Mouse (Mus musculus) liver, embryonic 12.5 days (tissue): ENCODE measurements around the gene Sart3. TPM values are rescaled to one million over a fixed set of nuclear protein-coding genes. Genes with fewer than 3 reads are reported as not detected.
A peak's percentile ranks its signal among the peaks of the same experiment; 100 is the strongest.

Experiments
- ATAC-seq: fragments of 200-750 bp; cut with Nextera tagmentation; 2 replicates; pipeline ENCODE4 v1.8.0; 2017; ENCODE audit warnings: moderate number of reproducible peaks, mild to moderate bottlenecking, moderate library complexity
- H3K27ac ChIP-seq: fragments of 300-500 bp; sonication (generic); 2 replicates; pipeline ENCODE4 v1.5.1; 2016; ENCODE audit warnings: mild to moderate bottlenecking
- H3K27me3 ChIP-seq: fragments of 300-500 bp; sonication (generic); replicated peaks from 2 replicates; pipeline ENCODE4 v1.6.1; 2016; ENCODE audit warnings: mild to moderate bottlenecking, moderate library complexity
- H3K36me3 ChIP-seq: fragments of 300-500 bp; sonication (generic); 2 replicates; pipeline ENCODE4 v1.6.1; 2016; ENCODE audit warnings: mild to moderate bottlenecking, moderate library complexity
- H3K4me1 ChIP-seq: fragments of 300-500 bp; sonication (generic); 2 replicates; pipeline ENCODE4 v1.6.1; 2016
- H3K4me2 ChIP-seq: fragments of 300-500 bp; sonication (generic); 2 replicates; pipeline ENCODE4 v1.6.1; 2016; ENCODE audit warnings: mild to moderate bottlenecking, moderate library complexity
- H3K4me3 ChIP-seq: fragments of 300-500 bp; sonication (generic); 2 replicates; pipeline ENCODE4 v1.5.1; 2016; ENCODE audit warnings: mild to moderate bottlenecking, moderate library complexity
- H3K9ac ChIP-seq: fragments of 300-500 bp; sonication (generic); 2 replicates; pipeline ENCODE4 v1.6.1; 2016; ENCODE audit warnings: mild to moderate bottlenecking, moderate library complexity
- H3K9me3 ChIP-seq: fragments of 300-500 bp; sonication (generic); replicated peaks from 2 replicates; pipeline ENCODE4 v1.6.1; 2016; ENCODE audit warnings: mild to moderate bottlenecking, moderate library complexity
- WGBS: fragments of 180-500 bp; shearing (Covaris S2); methylation state at CpG from one replicate; pipeline ENCODE4 v1.1.7; 2016; ENCODE audit not compliant: insufficient replicate concordance; 5-methylcytosine and 5-hydroxymethylcytosine counted together
- polyA plus RNA-seq: library from polyadenylated mRNA; unstranded; fragments of >200 nt; fragmentation: Nextera tagmentation; extraction: Ambion mirVana; gene quantifications from 2 replicates; pipeline ENCODE4 v1.2.1, GENCODE M21; 2016

Gene Sart3
- polyA plus RNA-seq, 1 experiment from 2014 or later = 40.4 TPM

- Histone ChIP-seq H3K9ac (no peak overlapping the region), H3K27me3 (no peaks in the 10 kb centered on the region), H3K9me3 (no peaks in the 10 kb centered on the region), H3K36me3 (peaks cover 100% of the 10 kb centered on the region), H3K4me1 (no peaks in the 10 kb centered on the region), H3K4me2 (no peak overlapping the region), H3K4me3 (no peak overlapping the region), H3K27ac (no peak overlapping the region)
- ATAC-seq = no peak
- WGBS = 85% methylated on average over 9 of the region's 9 CpGs
These were observed 20.7 kb downstream of the Sart3 start for GRCm38 (mm10) chr5:113751521-113752157.

- no peaks in the 10 kb centered on the region for H3K27me3 ChIP-seq
- no peak overlapping the region for H3K4me2 ChIP-seq
- H3K36me3 ChIP-seq = peaks cover 100% of the 10 kb centered on the region
- H3K27ac ChIP-seq = no peak overlapping the region
- ATAC-seq = no peak
- H3K4me1 ChIP-seq = no peaks in the 10 kb centered on the region
- no peaks in the 10 kb centered on the region for H3K9me3 ChIP-seq
- 87% methylated on average over 13 of the region's 13 CpGs for WGBS
- no peak overlapping the region for H3K9ac ChIP-seq
- H3K4me3 ChIP-seq = no peak overlapping the region
These were observed 23.6 kb downstream of the Sart3 start for GRCm38 (mm10) chr5:113748556-113749331.

GRCm38 (mm10) chr5:113747629-113748028, 24.7 kb downstream of the Sart3 start:
- ATAC-seq = no peak
- no peak overlapping the region for H3K4me3 ChIP-seq
- 92% methylated on average over 5 of the region's 5 CpGs for WGBS

GRCm38 (mm10) chr5:113737607-113738237, 34.6 kb downstream of the Sart3 start:
- ATAC-seq = no peak
- Histone ChIP-seq H3K4me3 (no peak overlapping the region), H3K27ac (no peak overlapping the region), H3K4me1 (peaks cover 26% of the 10 kb centered on the region), H3K36me3 (peaks cover 58% of the 10 kb centered on the region), H3K9ac (no peak overlapping the region), H3K9me3 (no peaks in the 10 kb centered on the region), H3K4me2 (0 out of 2 replicates have a peak overlapping the region, but pooled peaks have one; percentile 93), H3K27me3 (no peaks in the 10 kb centered on the region)
- WGBS = 86% methylated on average over 11 of the region's 11 CpGs

More at GRCm38 (mm10) chr5:113747629-113748028, 24.7 kb downstream of the Sart3 start:
- H3K27ac ChIP-seq = no peak overlapping the region
- no peak overlapping the region for H3K4me2 ChIP-seq
- no peaks in the 10 kb centered on the region for H3K9me3 ChIP-seq
- H3K4me1 ChIP-seq = no peaks in the 10 kb centered on the region
- H3K36me3 ChIP-seq = peaks cover 100% of the 10 kb centered on the region
- no peaks in the 10 kb centered on the region for H3K27me3 ChIP-seq
- no peak overlapping the region for H3K9ac ChIP-seq

- Histone ChIP-seq H3K4me3 (peak overlapping the region; percentile 75), H3K36me3 (peaks cover 47% of the 10 kb centered on the region), H3K4me1 (peaks cover 26% of the 10 kb centered on the region), H3K27me3 (no peaks in the 10 kb centered on the region), H3K27ac (peak overlapping the region; percentile 93), H3K9ac (peak overlapping the region; percentile 75), H3K9me3 (no peaks in the 10 kb centered on the region), H3K4me2 (peak overlapping the region; percentile 93)
- 36% methylated on average over 15 of the region's 15 CpGs for WGBS
- ATAC-seq = no peak
These were observed 35.7 kb downstream of the Sart3 start for GRCm38 (mm10) chr5:113736522-113737164.

GRCm38 (mm10) chr5:113736113-113736502, 36.2 kb downstream of the Sart3 start:
- peaks cover 42% of the 10 kb centered on the region for H3K36me3 ChIP-seq
- peaks cover 26% of the 10 kb centered on the region for H3K4me1 ChIP-seq
- peak overlapping the region; percentile 93 for H3K27ac ChIP-seq
- 7% methylated on average over 10 of the region's 10 CpGs for WGBS
- peak overlapping the region; percentile 93 for H3K4me2 ChIP-seq
- H3K27me3 ChIP-seq = no peaks in the 10 kb centered on the region
- no peaks in the 10 kb centered on the region for H3K9me3 ChIP-seq
- H3K4me3 ChIP-seq = peak overlapping the region; percentile 75
- peak overlapping the region; percentile 75 for H3K9ac ChIP-seq
- no peak for ATAC-seq

GRCm38 (mm10) chr5:113735345-113736112, 36.8 kb downstream of the Sart3 start, which contains the start of gene Ficd:
Gene Ficd, plus strand, starts transcription at chr5:113735803.
- H3K4me2 ChIP-seq = peak within 1 kb of the TSS; percentile 93
- H3K36me3 ChIP-seq = peaks cover 36% of the 10 kb centered on the region
- 3% methylated on average over 71 of the region's 71 CpGs for WGBS
- no peaks in the 10 kb centered on the region for H3K9me3 ChIP-seq
- peak within 1 kb of the TSS; percentile 75 for H3K9ac ChIP-seq
- H3K27ac ChIP-seq = peak within 1 kb of the TSS; percentile 93
- no peaks in the 10 kb centered on the region for H3K27me3 ChIP-seq
- peak within 1 kb of the TSS; percentile 75 for H3K4me3 ChIP-seq
- H3K4me1 ChIP-seq = peaks cover 26% of the 10 kb centered on the region
- peak; percentile 97 for ATAC-seq

- ATAC-seq = no peak
These were observed 37.3 kb downstream of the Sart3 start for GRCm38 (mm10) chr5:113735023-113735344.

GRCm38 (mm10) chr5:113734376-113734775, 37.9 kb downstream of the Sart3 start:
- no peak for ATAC-seq
- H3K36me3 ChIP-seq = peaks cover 24% of the 10 kb centered on the region
- no peaks in the 10 kb centered on the region for H3K9me3 ChIP-seq
- peak overlapping the region; percentile 93; the same call in 1 of the 2 replicates for H3K4me2 ChIP-seq
- H3K4me1 ChIP-seq = peaks cover 26% of the 10 kb centered on the region
- no peaks in the 10 kb centered on the region; the same call in 1 of the 2 replicates for H3K27me3 ChIP-seq
- WGBS = 60% methylated on average over 5 of the region's 5 CpGs
- no peak overlapping the region for H3K9ac ChIP-seq
- no peak overlapping the region for H3K4me3 ChIP-seq
- H3K27ac ChIP-seq = peak overlapping the region; percentile 93

More at GRCm38 (mm10) chr5:113735023-113735344, 37.3 kb downstream of the Sart3 start:
- H3K27me3 ChIP-seq = no peaks in the 10 kb centered on the region; the same call in 1 of the 2 replicates
- H3K9ac ChIP-seq = peak overlapping the region; percentile 75
- H3K9me3 ChIP-seq = no peaks in the 10 kb centered on the region
- peaks cover 26% of the 10 kb centered on the region for H3K4me1 ChIP-seq
- peak overlapping the region; percentile 93 for H3K4me2 ChIP-seq
- peaks cover 30% of the 10 kb centered on the region for H3K36me3 ChIP-seq
- peak overlapping the region; percentile 93 for H3K27ac ChIP-seq
- H3K4me3 ChIP-seq = peak overlapping the region; percentile 75
- 29% methylated on average over 7 of the region's 7 CpGs for WGBS

- Histone ChIP-seq H3K9ac (no peak overlapping the region), H3K4me3 (no peak overlapping the region), H3K9me3 (no peaks in the 10 kb centered on the region), H3K4me2 (no peak overlapping the region), H3K4me1 (peaks cover 22% of the 10 kb centered on the region), H3K27ac (no peak overlapping the region), H3K36me3 (peaks cover 2% of the 10 kb centered on the region), H3K27me3 (peaks cover 2% of the 10 kb centered on the region)
- ATAC-seq = no peak
- WGBS = 23% methylated on average over 6 of the region's 6 CpGs
These were observed 40.1 kb downstream of the Sart3 start for GRCm38 (mm10) chr5:113732182-113732581.

- Histone ChIP-seq H3K9ac (no peak overlapping the region), H3K4me1 (peaks cover 12% of the 10 kb centered on the region), H3K27me3 (peaks cover 11% of the 10 kb centered on the region), H3K4me2 (no peak overlapping the region), H3K4me3 (no peak overlapping the region), H3K9me3 (no peaks in the 10 kb centered on the region), H3K36me3 (no peaks in the 10 kb centered on the region), H3K27ac (no peak overlapping the region)
- ATAC-seq = no peak
- 72% methylated on average over 7 of the region's 7 CpGs for WGBS
These were observed 41.1 kb downstream of the Sart3 start for GRCm38 (mm10) chr5:113731174-113731573.
